Mouse (Mus musculus): ENCODE measurements around the gene Rgs18.

Rgs18 gene

GRCm38 (mm10) chr1:144775331-144775730 lies at the start of gene Rgs18:
TSS of gene Rgs18 (minus strand) at chr1:144775435.
- peak in 1 of 2 experiments; percentile 7 for DNase-seq (ENCODE audit: low spot score in 2 of 2)

- DNase-seq (ENCODE audit: low spot score in 2 of 2): no peak
Observed at GRCm38 (mm10) chr1:144774394-144774793, 841 bp downstream of the Rgs18 start.

- no peak for DNase-seq (ENCODE audit: low spot score in 2 of 2)
Observed at GRCm38 (mm10) chr1:144766218-144766617, 9.0 kb downstream of the Rgs18 start.

GRCm38 (mm10) chr1:144760792-144761191 lies 14.4 kb downstream of the Rgs18 start:
- no peak for DNase-seq (ENCODE audit: low spot score in 2 of 2)

GRCm38 (mm10) chr1:144750763-144751162 lies 24.5 kb downstream of the Rgs18 start:
- no peak for DNase-seq (ENCODE audit: low spot score in 2 of 2)

GRCm38 (mm10) chr1:144746182-144746581 lies 29.1 kb downstream of the Rgs18 start:
- no peak for DNase-seq (ENCODE audit: low spot score in 2 of 2)

- DNase-seq (ENCODE audit: low spot score in 2 of 2): no peak
Observed at GRCm38 (mm10) chr1:144737739-144738138, 37.5 kb downstream of the Rgs18 start.

- no peak for DNase-seq (ENCODE audit: low spot score in 2 of 2)
Observed at GRCm38 (mm10) chr1:144720736-144721135, 54.5 kb downstream of the Rgs18 start.

- no peak for DNase-seq (ENCODE audit: low spot score in 2 of 2)
Observed at GRCm38 (mm10) chr1:144704373-144704772, 70.9 kb downstream of the Rgs18 start.
